Mouse (Mus musculus) C3H10T1/2 (cell line): Measurements from ENCODE around the gene Insl6. TPM values are rescaled to one million over a fixed set of nuclear protein-coding genes. Genes with fewer than 3 reads are reported as not detected.

Experiments
- polyA plus RNA-seq, 2 experiments: library from polyadenylated mRNA; unstranded; fragments of >200 nt; fragmentation: generic; extraction: Trizol; gene quantifications; one replicate each; pipeline ENCODE4 v1.2.1; 2012; ENCODE audit warnings: missing spikeins in 2 of 2

Insl6 gene
- 1 to 10 TPM in 1 of 2 experiments, under 1 TPM in 1; 0.51 to 2.1 TPM for polyA plus RNA-seq

GRCm38 (mm10) chr19:29325053-29325851 is at the start of gene Insl6:
Insl6 (minus strand) TSS chr19:29325356.

GRCm38 (mm10) chr19:29366969-29367622 is 41.9 kb upstream of the Insl6 start, which contains the start of the genes Plgrkt and Cd274:
Plgrkt (minus strand) TSS chr19:29367390.
Cd274 (plus strand) TSS chr19:29367455.

GRCm38 (mm10) chr19:29334068-29334745 is 9.1 kb upstream of the Insl6 start, which contains the start of gene Rln1:
Rln1 (minus strand) TSS chr19:29334670.

Other genes starting within 250 kb of the Insl6 start
- gene Rcl1, start 224.0 kb downstream of the Insl6 start, polyA plus RNA-seq, result 10 to 100 TPM; 22.0 to 26.8 TPM
- 1 to 10 TPM in 1 of 2 experiments, under 1 TPM in 1; 0.34 to 3.9 TPM for gene Jak2, start 73.5 kb downstream of the Insl6 start, polyA plus RNA-seq
- gene Rln1, start 9.3 kb upstream of the Insl6 start, polyA plus RNA-seq, result not detected
- 10 to 100 TPM; 12.1 to 54.6 TPM for gene Plgrkt, start 42.0 kb upstream of the Insl6 start, polyA plus RNA-seq
- under 1 TPM; 0.02 to 0.17 TPM for gene Cd274, start 42.1 kb upstream of the Insl6 start, polyA plus RNA-seq
- gene Pdcd1lg2, start 85.6 kb upstream of the Insl6 start, polyA plus RNA-seq, result not detected
- 1 to 10 TPM in 1 of 2 experiments, under 1 TPM in 1; 0.29 to 6.7 TPM for gene Ric1, start 196.9 kb upstream of the Insl6 start, polyA plus RNA-seq